Mouse (Mus musculus) midbrain, embryonic 16.5 days (tissue): Measurements from ENCODE around the gene Mfn2. TPM values are rescaled to one million over a fixed set of nuclear protein-coding genes. Genes with fewer than 3 reads are reported as not detected.

ENCODE experiments used
- ATAC-seq: fragments of 200-750 bp; cut with Nextera tagmentation; 2 replicates; pipeline ENCODE4 v1.8.0; 2017; ENCODE audit warnings: moderate TSS enrichment
- H3K27ac ChIP-seq: fragments of 300-500 bp; sonication (generic); 2 replicates; pipeline ENCODE4 v1.5.1; 2014; ENCODE audit warnings: mild to moderate bottlenecking, low read length, mixed read lengths
- H3K27me3 ChIP-seq: fragments of 300-500 bp; sonication (generic); 2 replicates; pipeline ENCODE4 v1.6.1; 2014; ENCODE audit warnings: low read depth, low read length, mixed read lengths; ENCODE audit not compliant: control insufficient read depth, insufficient read depth
- H3K36me3 ChIP-seq: fragments of 300-500 bp; sonication (generic); 2 replicates; pipeline ENCODE4 v1.6.1; 2014; ENCODE audit warnings: mild to moderate bottlenecking, low read length, moderate library complexity, mixed read lengths; ENCODE audit not compliant: control insufficient read depth, insufficient read depth
- H3K4me1 ChIP-seq: fragments of 300-500 bp; sonication (generic); 2 replicates; pipeline ENCODE4 v1.6.1; 2014; ENCODE audit warnings: mild to moderate bottlenecking, low read length, mixed read lengths; ENCODE audit not compliant: control insufficient read depth, insufficient read depth
- H3K4me2 ChIP-seq: fragments of 300-500 bp; sonication (generic); 2 replicates; pipeline ENCODE4 v1.6.1; 2014; ENCODE audit warnings: mild to moderate bottlenecking, low read length, mixed read lengths
- H3K4me3 ChIP-seq: fragments of 300-500 bp; sonication (generic); 2 replicates; pipeline ENCODE4 v1.5.1; 2014; ENCODE audit warnings: low read depth, mild to moderate bottlenecking, low read length, moderate library complexity, mixed read lengths
- H3K9ac ChIP-seq: fragments of 300-500 bp; sonication (generic); 2 replicates; pipeline ENCODE4 v1.6.1; 2014; ENCODE audit warnings: low read depth, low read length, mixed read lengths
- H3K9me3 ChIP-seq: fragments of 300-500 bp; sonication (generic); replicated peaks from 2 replicates; pipeline ENCODE4 v1.6.1; 2014; ENCODE audit warnings: mild to moderate bottlenecking, low read length, mixed read lengths; ENCODE audit not compliant: control insufficient read depth, poor library complexity, severe bottlenecking
- WGBS: fragments of 180-500 bp; shearing (Covaris S2); extraction: QIAGEN DNeasy Blood & Tissue Kit; methylation state at CpG from one replicate; pipeline ENCODE4 v1.1.7; 2014; 5-methylcytosine and 5-hydroxymethylcytosine counted together
- polyA plus RNA-seq: library from polyadenylated mRNA; unstranded; fragments of >200 nt; fragmentation: Nextera tagmentation; extraction: Ambion mirVana; gene quantifications from 2 replicates; pipeline ENCODE4 v1.2.1, GENCODE M21; 2015

Gene Mfn2
- polyA plus RNA-seq, 1 experiment from 2014 or later = 108 TPM

- 49% methylated on average over 8 of the region's 8 CpGs for WGBS
- Histone ChIP-seq H3K9me3 (no peaks in the 10 kb centered on the region), H3K4me3 (no peak overlapping the region), H3K27ac (no peak overlapping the region), H3K9ac (no peak overlapping the region), H3K4me2 (no peak overlapping the region), H3K4me1 (no peaks in the 10 kb centered on the region), H3K36me3 (no peaks in the 10 kb centered on the region), H3K27me3 (no peaks in the 10 kb centered on the region)
- no peak for ATAC-seq
Measured at GRCm38 (mm10) chr4:147927705-147928104, 23.2 kb upstream of the Mfn2 start.

GRCm38 (mm10) chr4:147922341-147922740 is 17.8 kb upstream of the Mfn2 start:
- 80% methylated on average over 11 of the region's 11 CpGs for WGBS
- no peak overlapping the region for H3K9ac ChIP-seq

GRCm38 (mm10) chr4:147920973-147921372 is 16.5 kb upstream of the Mfn2 start:
- Histone ChIP-seq H3K4me2 (no peak overlapping the region), H3K36me3 (no peaks in the 10 kb centered on the region), H3K4me1 (no peaks in the 10 kb centered on the region), H3K9ac (no peak overlapping the region), H3K9me3 (no peaks in the 10 kb centered on the region), H3K4me3 (no peak overlapping the region), H3K27ac (no peak overlapping the region), H3K27me3 (no peaks in the 10 kb centered on the region)
- no peak for ATAC-seq
- 28% methylated on average over 10 of the region's 10 CpGs for WGBS

More at GRCm38 (mm10) chr4:147922341-147922740, 17.8 kb upstream of the Mfn2 start:
- H3K4me1 ChIP-seq = no peaks in the 10 kb centered on the region
- ATAC-seq = no peak
- H3K36me3 ChIP-seq = no peaks in the 10 kb centered on the region
- H3K27me3 ChIP-seq = no peaks in the 10 kb centered on the region
- no peak overlapping the region for H3K4me2 ChIP-seq
- no peak overlapping the region for H3K27ac ChIP-seq
- no peaks in the 10 kb centered on the region for H3K9me3 ChIP-seq
- no peak overlapping the region for H3K4me3 ChIP-seq

GRCm38 (mm10) chr4:147918459-147919121 is 14.1 kb upstream of the Mfn2 start:
- ATAC-seq = 0 out of 2 replicates have a peak, but pooled peaks have one; percentile 14
- H3K36me3 ChIP-seq = no peaks in the 10 kb centered on the region
- H3K27me3 ChIP-seq = no peaks in the 10 kb centered on the region
- 59% methylated on average over 7 of the region's 7 CpGs for WGBS
- H3K4me1 ChIP-seq = no peaks in the 10 kb centered on the region
- H3K4me2 ChIP-seq = no peak overlapping the region
- no peak overlapping the region for H3K27ac ChIP-seq
- no peaks in the 10 kb centered on the region for H3K9me3 ChIP-seq
- no peak overlapping the region for H3K4me3 ChIP-seq
- H3K9ac ChIP-seq = no peak overlapping the region

GRCm38 (mm10) chr4:147909486-147909885 is 5.0 kb upstream of the Mfn2 start:
- no peak overlapping the region for H3K27ac ChIP-seq
- H3K4me3 ChIP-seq = no peak overlapping the region
- H3K9me3 ChIP-seq = no peaks in the 10 kb centered on the region
- ATAC-seq = no peak
- peaks cover 4% of the 10 kb centered on the region for H3K4me1 ChIP-seq
- 93% methylated on average over 5 of the region's 5 CpGs for WGBS
- H3K36me3 ChIP-seq = no peaks in the 10 kb centered on the region
- H3K9ac ChIP-seq = no peak overlapping the region
- H3K4me2 ChIP-seq = no peak overlapping the region
- no peaks in the 10 kb centered on the region for H3K27me3 ChIP-seq

- WGBS = 90% methylated on average over 5 of the region's 5 CpGs
Measured at GRCm38 (mm10) chr4:147906230-147906629, 1.7 kb upstream of the Mfn2 start.

GRCm38 (mm10) chr4:147905090-147905659 is 671 bp upstream of the Mfn2 start:
- Histone ChIP-seq H3K9me3 (no peaks in the 10 kb centered on the region), H3K4me1 (peaks cover 15% of the 10 kb centered on the region), H3K36me3 (peaks cover 7% of the 10 kb centered on the region; the same call in 1 of the 2 replicates), H3K27ac (peak overlapping the region; percentile 84), H3K27me3 (no peaks in the 10 kb centered on the region), H3K9ac (peak overlapping the region; percentile 79), H3K4me3 (peak overlapping the region; percentile 82), H3K4me2 (peak overlapping the region; percentile 64)
- WGBS = 0% methylated on average over 8 of the region's 8 CpGs
- peak; percentile 57 for ATAC-seq

More at GRCm38 (mm10) chr4:147906230-147906629, 1.7 kb upstream of the Mfn2 start:
- Histone ChIP-seq H3K9ac (no peak overlapping the region), H3K4me1 (peaks cover 15% of the 10 kb centered on the region), H3K36me3 (peaks cover 5% of the 10 kb centered on the region; the same call in 1 of the 2 replicates), H3K9me3 (no peaks in the 10 kb centered on the region), H3K27ac (no peak overlapping the region), H3K27me3 (no peaks in the 10 kb centered on the region), H3K4me2 (no peak overlapping the region), H3K4me3 (no peak overlapping the region)
- no peak for ATAC-seq

GRCm38 (mm10) chr4:147903601-147904000 is 903 bp downstream of the Mfn2 start:
- peaks cover 16% of the 10 kb centered on the region; the same call in 1 of the 2 replicates for H3K36me3 ChIP-seq
- H3K4me1 ChIP-seq = peaks cover 15% of the 10 kb centered on the region
- no peak overlapping the region for H3K27ac ChIP-seq
- H3K9ac ChIP-seq = peak overlapping the region; percentile 79
- H3K27me3 ChIP-seq = no peaks in the 10 kb centered on the region
- peak overlapping the region; percentile 82 for H3K4me2 ChIP-seq
- no peaks in the 10 kb centered on the region for H3K9me3 ChIP-seq
- H3K4me3 ChIP-seq = peak overlapping the region; percentile 82
- WGBS = 92% methylated on average over 3 of the region's 3 CpGs
- ATAC-seq = no peak

GRCm38 (mm10) chr4:147902906-147903500 is 1.5 kb downstream of the Mfn2 start:
- WGBS = 93% methylated on average over 12 of the region's 12 CpGs

More at GRCm38 (mm10) chr4:147902906-147903500, 1.5 kb downstream of the Mfn2 start:
- Histone ChIP-seq H3K9ac (no peak overlapping the region), H3K4me3 (no peak overlapping the region), H3K36me3 (peaks cover 19% of the 10 kb centered on the region; the same call in 1 of the 2 replicates), H3K27me3 (no peaks in the 10 kb centered on the region), H3K27ac (no peak overlapping the region), H3K4me1 (peaks cover 15% of the 10 kb centered on the region), H3K4me2 (peak overlapping the region; percentile 82), H3K9me3 (no peaks in the 10 kb centered on the region)
- ATAC-seq = no peak
